Mouse (Mus musculus) gastrocnemius, adult 18-20 months (tissue): Measurements from ENCODE around the gene Dnajc1. TPM values are rescaled to one million over a fixed set of nuclear protein-coding genes. Genes with fewer than 3 reads are reported as not detected.

ENCODE experiments used
- DNase-seq: peaks from one replicate; pipeline ENCODE4 v3.0.0; 2021; ENCODE audit warnings: low spot score
- long read RNA-seq, 2 experiments: library from polyadenylated mRNA; stranded (forward); transcript quantifications; one replicate each; pipeline ENCODE4 v2.0.0; 2021
- total RNA-seq, 2 experiments: library from RNA; stranded (reverse); gene quantifications; 2 replicates each; pipeline ENCODE4 v1.2.3; 2021

The Dnajc1 gene
- 10 to 100 TPM in 1 of 2 experiments, 1 to 10 TPM in 1; 8.7 to 10.4 TPM for total RNA-seq
- long read RNA-seq, experiment 1, full-length matches to known transcripts, result 7 of 9 reads
- long read RNA-seq, experiment 1, partial matches to known transcripts, result 0 of 9 reads
- long read RNA-seq, experiment 1, other reads (novel, unspliced or antisense), result 2 of 9 reads
- long read RNA-seq, experiment 2, full-length matches to known transcripts, result 5 of 9 reads
- long read RNA-seq, experiment 2, partial matches to known transcripts, result 2 of 9 reads
- long read RNA-seq, experiment 2, other reads (novel, unspliced or antisense), result 2 of 9 reads

DNA sequence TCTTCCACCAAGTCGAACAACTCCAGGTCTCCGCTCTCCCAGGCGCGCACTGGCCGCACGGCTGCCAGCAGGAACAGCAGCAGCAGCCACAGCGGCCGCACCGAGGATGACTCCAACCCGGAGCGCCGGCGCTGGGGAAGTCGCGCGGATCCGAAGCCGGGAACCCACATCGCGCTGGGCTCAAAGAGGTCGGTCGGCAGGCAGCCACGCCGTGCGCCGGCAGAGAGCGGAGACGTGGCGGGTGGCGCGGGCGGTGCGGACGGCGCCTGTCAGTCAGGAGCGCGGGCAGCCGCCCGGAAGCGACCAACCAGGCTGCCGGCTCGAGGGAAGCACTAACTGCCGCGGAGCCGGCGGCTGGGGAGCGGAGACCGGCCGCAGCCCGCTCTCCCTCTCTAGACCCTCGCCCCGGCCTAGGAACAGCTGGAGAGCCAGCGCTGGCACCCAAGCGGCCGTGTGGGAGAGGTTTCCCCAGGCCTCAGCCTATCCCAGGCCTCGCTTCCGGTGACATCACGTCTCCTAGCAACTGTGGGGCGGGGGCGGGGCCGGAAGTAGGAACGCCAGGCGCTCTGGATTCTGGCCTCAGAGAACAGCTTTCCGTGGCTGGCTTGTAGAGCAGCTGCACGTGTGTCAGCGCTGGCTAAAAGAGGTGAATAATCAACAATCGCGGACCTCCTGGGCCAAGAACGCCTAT, at the start of gene Dnajc1:
Dnajc1 (minus strand) TSS at position 500 of the 691 bp plus-strand sequence.
- DNase-seq, result peak; percentile 86

GRCm38 (mm10) chr2:18441871-18442270, 49.2 kb upstream of the Dnajc1 start:
- peak; percentile 54 for DNase-seq

DNA sequence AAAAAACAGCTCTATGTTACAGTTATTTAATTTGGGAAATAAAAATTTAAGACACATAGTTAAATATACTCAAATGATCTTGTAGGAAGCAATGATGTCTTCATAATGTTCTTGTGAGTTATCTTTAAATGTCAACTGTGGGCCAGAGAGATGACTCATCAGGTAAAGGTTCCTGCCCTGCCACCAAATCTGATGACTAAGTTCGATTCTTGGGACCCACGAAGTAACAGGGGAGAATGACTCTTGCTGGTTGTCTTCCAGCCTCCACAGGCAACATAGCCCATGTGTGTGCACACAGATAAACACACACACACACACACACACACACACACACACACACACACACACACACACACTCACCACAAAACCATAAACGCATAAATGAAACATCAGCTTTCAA, 22.6 kb upstream of the Dnajc1 start:
- DNase-seq, result no peak

DNA sequence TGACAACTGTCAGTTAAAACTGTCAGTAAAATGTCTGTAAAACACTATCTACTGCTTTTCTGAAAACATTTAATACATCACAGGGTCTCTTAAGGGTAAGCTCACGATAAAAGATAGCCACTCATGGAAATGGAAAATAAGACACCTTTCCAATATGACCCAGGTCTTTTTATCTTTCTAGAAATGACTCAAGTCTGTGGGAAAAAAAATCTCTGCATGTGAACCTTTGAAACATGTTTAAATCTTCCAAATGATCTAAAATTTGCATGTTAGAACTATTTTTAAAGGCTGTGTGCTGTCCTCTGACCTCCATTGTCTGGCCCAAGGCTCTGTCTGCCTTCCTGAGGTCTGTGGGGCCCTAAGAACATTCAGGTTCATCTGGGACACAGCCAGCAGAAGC, 11.0 kb upstream of the Dnajc1 start:
- DNase-seq, result no peak

GRCm38 (mm10) chr2:18401771-18402170, 9.1 kb upstream of the Dnajc1 start:
- no peak for DNase-seq

DNA sequence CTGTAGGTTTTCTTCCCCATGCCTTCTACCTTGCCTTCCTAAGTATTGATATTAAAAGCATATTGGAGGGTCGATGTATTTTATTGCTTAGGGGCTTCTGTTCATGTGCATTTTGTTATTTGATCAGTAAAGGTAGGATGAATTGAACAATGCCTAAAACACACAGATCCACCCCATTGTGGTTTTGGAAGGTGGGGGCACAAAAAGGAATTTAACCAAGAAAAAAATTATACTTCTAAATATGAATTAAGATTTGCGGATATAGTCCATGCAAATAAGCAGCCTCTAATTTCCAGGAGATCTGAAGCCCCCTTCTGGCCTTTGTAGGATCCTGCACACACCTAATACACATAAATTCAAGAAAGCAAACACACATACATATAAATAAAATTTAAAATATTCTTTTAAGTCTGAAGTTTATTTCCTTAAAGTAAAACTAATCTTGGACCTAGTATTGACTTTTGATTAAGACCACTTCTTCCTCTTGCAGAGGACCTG, 441 bp upstream of the Dnajc1 start:
- DNase-seq, result no peak

DNA sequence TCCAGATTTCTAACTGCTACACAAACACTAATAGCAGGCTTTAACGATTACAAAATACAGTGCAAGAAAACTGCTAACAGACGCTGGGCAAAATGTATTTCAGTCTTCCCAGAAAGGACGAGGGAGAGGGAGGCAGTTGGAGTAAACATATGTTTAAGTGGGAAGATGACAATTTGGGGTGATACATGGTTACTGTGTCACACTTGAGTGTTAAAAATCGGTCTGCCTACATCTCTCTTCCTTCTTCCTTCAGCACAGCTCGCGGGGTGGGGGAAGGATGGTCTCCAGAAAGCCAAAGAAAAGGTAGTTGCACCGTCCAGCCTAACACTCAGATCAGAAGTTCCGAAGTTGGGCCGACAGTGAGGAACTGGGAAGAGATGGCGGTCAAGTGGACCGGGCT, 769 bp downstream of the Dnajc1 start:
- no peak for DNase-seq

- no peak for DNase-seq
These were observed 3.0 kb downstream of the Dnajc1 start for GRCm38 (mm10) chr2:18389631-18390030.

GRCm38 (mm10) chr2:18381662-18382061, 11.0 kb downstream of the Dnajc1 start:
- no peak for DNase-seq

GRCm38 (mm10) chr2:18372400-18373182, 20.0 kb downstream of the Dnajc1 start:
- no peak for DNase-seq

DNA sequence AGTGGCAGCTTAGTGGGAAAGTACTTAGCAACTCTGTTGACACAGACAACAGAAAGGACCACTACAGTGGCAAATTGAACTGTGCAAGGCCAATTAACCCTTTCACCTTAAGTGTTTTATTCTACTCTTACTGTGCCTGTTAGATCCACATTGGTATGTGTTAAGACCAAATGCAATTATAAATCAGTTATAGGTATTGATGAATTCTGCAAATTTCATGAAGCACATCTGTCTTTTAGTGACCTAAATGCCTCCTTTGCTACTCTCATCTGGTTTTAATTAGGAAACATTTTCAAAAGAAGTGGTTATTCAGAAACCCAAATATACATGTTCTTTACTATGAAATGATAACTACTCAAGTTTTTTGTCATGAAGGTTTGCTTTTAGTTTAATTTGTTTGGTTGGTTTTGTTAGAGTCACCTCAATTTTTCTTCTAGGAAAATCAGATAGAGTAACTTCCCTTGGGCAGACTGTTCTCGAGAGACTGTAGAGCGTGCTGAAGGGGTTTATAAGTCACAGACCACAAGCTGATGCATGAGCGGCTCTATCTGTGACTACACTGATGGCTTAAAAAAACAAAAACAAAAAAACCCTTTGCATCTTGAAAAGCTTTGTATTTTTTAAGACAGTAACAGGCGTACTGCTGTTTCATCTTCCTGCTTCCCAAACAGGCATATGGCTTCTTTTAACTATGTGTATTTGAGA, 21.7 kb downstream of the Dnajc1 start:
- no peak for DNase-seq

DNA sequence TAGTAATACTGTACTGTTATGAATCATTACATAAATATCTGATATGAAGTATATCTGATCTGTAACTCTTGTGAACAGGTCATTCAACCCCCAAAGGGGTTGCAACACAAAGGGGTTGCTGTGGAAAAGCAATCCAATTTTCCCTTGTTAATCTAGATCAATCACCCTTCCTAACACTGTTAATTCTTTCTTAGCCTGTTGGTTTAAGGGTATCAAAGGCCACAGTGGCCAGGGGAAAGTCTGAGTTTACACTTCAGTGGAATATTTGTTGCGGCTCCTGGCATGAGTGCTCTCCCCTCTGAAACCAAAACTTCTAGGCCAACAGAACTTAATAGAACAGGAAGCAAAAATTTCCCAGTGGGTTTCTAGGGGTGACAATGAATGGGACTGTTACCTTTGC, 28.2 kb downstream of the Dnajc1 start:
- no peak for DNase-seq

DNA sequence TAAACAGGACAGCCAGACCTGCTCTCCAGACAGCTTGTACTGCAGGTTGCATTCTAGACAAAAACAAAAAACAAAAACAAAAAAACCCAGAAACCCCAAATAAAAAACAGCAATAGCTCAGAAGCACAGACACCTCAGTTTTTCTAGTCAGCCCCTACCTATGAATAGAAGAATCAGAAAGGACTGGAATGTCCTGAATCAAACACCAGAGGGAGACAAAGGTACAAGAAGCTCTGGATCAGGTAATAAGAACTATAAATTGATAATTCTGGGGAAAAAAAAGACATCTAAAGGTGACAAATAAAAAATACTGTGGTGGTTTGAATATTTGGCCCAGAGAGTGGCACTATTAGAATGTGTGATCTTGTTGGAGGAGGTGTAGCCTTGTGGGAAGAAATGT, 37.3 kb downstream of the Dnajc1 start:
- no peak for DNase-seq

DNA sequence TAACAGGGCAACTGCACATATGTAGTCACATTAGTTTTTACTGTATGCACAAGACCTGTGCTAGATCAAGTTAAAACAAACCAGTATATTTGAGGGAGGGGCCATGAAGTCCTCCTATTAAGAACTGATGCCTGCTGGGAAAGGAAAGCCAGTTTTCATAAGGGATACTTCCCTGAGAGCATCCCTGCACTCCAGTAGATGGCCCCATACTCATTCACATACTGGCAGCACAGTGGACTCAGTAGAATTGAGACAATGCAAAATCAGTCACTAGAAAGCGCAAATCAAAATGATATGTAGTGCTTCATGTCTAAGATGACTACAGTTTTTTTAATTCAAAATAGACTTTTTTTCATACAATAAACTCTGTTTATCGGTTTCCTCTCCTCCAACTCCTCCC, 40.0 kb downstream of the Dnajc1 start:
- no peak for DNase-seq

DNA sequence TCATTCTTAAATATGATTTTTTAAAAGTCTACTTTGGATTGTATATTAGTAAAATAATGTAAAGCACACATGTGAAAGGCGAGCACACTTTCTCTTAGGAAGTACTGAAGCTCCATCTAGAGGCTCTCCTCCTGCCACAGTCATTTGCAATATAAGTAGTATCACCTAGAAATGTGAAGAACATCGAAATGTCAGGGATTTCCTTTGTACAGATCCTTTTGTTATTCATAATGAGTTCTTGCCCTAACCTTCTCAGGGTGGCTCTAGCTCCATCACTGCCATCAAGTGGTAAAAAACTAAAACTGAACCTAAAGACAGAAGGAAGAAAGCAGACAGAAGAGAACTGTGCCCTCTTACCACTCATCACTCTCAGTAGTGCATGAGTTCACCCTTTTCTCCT, 49.2 kb downstream of the Dnajc1 start:
- DNase-seq, result no peak

DNA sequence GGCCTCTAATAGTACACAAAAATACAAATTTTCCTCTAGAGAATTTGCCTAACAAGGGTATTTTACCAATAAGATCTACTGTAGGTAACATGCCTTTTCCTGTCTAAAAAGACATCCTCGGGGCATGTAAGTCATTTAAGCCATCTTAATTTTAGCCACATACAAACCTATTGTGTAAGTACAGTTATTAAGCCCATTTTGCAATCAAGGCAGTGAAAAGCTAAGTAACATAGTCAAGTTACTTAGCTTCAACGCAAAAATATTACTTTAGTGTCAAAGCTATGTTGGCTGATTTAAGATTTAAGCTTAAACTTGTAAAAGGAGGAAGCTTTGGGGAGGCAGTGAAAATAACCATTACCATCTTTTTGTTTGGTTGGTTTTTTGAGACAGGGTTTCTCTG, 74.0 kb downstream of the Dnajc1 start:
- no peak for DNase-seq

DNA sequence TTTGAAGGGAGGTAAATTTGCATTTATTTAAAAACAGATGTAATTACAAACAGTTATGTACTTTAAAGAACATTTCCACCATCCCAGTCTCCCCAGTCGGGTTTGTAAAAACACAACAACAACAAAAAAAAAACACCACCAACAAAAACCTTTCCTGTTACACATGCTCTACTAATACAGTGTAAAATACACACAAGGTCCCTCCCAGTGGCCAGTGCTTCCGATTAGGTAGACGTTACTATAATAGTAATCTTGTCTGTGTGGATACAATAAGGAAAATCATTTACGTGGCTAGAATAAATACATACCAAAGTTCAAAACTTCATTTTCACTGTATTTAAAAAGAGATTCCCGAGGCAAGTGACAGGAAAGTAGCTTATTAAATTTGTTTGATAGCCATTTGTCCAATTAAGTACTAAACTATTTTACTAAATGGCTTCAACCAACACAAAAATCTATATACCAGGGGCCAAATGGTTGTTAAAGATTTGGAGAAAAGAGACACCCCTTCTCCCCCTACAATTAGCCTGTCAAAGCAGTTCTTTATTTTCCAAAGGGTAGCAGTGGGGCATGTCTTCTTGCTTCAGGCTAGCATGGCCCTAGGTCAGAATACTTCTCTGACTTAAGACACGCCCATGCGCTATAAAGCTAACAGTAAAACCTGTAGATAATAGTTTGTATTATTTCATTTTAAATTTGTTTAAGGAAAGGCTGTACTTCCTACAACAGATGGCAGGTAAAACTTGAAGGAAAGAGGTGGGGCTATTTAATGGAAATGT, 74.9 kb downstream of the Dnajc1 start:
- DNase-seq, result no peak

- DNase-seq, result no peak
These were observed 75.7 kb downstream of the Dnajc1 start for GRCm38 (mm10) chr2:18316909-18317308.

GRCm38 (mm10) chr2:18310261-18311104, 82.1 kb downstream of the Dnajc1 start:
- no peak for DNase-seq
